Mouse (Mus musculus) erythroblast, embryonic 14.5 days (primary cell): ENCODE measurements around the gene Ctsd.

ENCODE experiments used
- GATA1 ChIP-seq: IDR thresholded peaks from 2 replicates; pipeline ENCODE4 v1.6.1; 2012; ENCODE audit warnings: low read length, inconsistent platforms, mixed read lengths
- TAL1 ChIP-seq: IDR thresholded peaks from 3 replicates; pipeline ENCODE4 v1.6.1; 2012; ENCODE audit warnings: low read length, inconsistent platforms, mixed read lengths

DNA sequence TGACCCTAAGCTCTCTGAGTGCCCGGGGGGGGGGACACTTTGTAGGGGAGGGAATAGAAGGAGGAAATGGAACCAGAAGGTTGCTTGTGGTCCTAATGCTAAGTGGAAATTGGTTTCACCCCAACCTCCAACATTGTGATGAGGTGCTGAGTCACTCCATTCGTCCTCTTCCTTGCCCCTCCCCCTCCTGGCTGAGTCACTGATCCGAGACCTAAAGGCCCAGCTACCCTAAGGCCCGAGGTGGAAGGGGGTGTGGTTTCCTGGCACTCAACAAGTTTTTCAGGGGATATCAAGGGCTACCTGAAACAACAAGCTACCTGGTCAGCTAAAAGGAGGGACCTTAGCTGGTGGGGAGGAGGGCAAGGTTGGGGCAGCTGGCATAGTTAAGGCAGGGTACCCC lies 5.4 kb upstream of the Ctsd start:
- no peak for TF ChIP-seq GATA1
- TF ChIP-seq TAL1: no peak
